Mouse (Mus musculus): ENCODE measurements around the gene 1700001F09Rik. TPM values are rescaled to one million over a fixed set of nuclear protein-coding genes. Genes with fewer than 3 reads are reported as not detected.
"Not testable (repeated sequence)": the region's sequence is repeated elsewhere in the genome, so short reads cannot be mapped to it uniquely, and the experiment has no call there.

Gene 1700001F09Rik
- polyA plus RNA-seq (2011; ENCODE audit: insufficient read depth, insufficient read length, low read depth, missing spikeins): not detected in 2 replicates

DNA sequence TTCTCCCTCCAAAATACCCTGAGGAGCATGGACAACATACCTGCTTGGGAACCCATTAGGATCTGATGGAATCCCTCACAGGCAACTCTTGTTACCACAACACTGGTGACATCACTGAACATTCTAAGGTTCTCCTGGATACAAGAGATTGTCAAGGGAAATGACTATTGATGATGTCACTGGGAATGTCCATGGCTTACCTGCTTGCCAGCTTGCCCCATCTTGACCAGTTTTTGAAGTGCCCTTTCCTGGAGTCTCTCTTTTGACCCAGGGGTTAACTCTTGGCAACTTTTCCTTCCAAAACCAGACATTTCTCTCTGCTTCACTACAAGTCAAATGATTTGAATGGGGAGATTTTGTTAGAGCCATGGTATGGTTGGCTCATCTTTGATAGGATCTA, at the start of gene 1700001F09Rik:
TSS of gene 1700001F09Rik (minus strand) at position 101 of the 400 bp plus-strand sequence.
- H3K4me3 ChIP-seq (ENCODE audit: low read depth, low read length); H3K27ac ChIP-seq (ENCODE audit: insufficient read depth, low read length); H3K36me3 ChIP-seq (ENCODE audit: control insufficient read depth, insufficient read depth, low read length, poor library complexity, severe bottlenecking); H3K9me3 ChIP-seq (replicated peaks; ENCODE audit: control insufficient read depth, insufficient read depth, low read length, poor library complexity, severe bottlenecking); H3K9ac ChIP-seq (ENCODE audit: low read depth, poor library complexity, severe bottlenecking); H3K4me1 ChIP-seq (ENCODE audit: control insufficient read depth, insufficient read depth, low read length); H3K27me3 ChIP-seq (ENCODE audit: control insufficient read depth, insufficient read depth, low read length, poor library complexity, severe bottlenecking): not testable (repeated sequence)

DNA sequence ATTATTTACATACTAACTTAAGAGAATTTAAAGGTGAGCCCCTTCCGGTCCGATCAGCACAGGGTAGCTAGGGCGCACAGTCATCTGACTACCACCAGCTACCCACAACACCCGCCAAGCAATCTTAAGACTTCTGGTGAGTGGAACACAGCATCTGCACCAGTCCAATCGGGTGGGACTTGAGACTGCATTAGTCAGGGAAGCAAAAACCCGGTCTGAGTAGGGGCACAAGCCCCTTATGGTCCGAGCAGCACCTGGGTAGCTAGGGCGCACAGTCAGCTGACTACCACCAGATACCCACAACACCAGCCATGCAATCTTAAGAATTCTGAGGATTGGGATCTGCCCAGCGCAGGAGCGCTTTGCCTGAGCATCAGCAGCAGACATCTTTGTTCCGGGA, 14.1 kb upstream of the 1700001F09Rik start:
- not testable (repeated sequence) for H3K27me3 ChIP-seq (ENCODE audit: control insufficient read depth, insufficient read depth, low read length, poor library complexity, severe bottlenecking); H3K4me1 ChIP-seq (ENCODE audit: control insufficient read depth, insufficient read depth, low read length); H3K9ac ChIP-seq (ENCODE audit: low read depth, poor library complexity, severe bottlenecking); H3K36me3 ChIP-seq (ENCODE audit: control insufficient read depth, insufficient read depth, low read length, poor library complexity, severe bottlenecking); H3K9me3 ChIP-seq (replicated peaks; ENCODE audit: control insufficient read depth, insufficient read depth, low read length, poor library complexity, severe bottlenecking); H3K27ac ChIP-seq (ENCODE audit: insufficient read depth, low read length)
- H3K4me3 ChIP-seq (ENCODE audit: low read depth, low read length): peak overlapping the region; percentile 27

DNA sequence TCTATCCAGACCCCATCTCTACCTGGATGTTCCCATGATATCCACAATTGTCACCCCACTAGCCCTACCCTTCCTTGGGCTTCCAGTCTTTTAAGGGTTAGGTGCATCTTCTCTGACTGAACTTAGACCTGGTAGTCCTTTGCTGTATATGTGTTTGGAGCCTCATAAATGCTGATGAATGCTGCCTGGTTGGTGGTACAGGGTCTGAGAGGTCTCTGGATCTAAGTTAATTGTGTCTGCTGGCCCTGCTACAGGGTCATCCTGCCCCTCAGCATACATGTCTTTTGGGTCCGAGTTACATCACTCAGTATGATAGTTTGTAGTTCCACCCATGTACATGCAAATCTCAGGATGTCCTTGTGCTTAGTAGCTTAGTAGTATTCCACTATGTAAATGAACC, 11.6 kb upstream of the 1700001F09Rik start:
- not testable (repeated sequence) for H3K27me3 ChIP-seq (ENCODE audit: control insufficient read depth, insufficient read depth, low read length, poor library complexity, severe bottlenecking); H3K9me3 ChIP-seq (replicated peaks; ENCODE audit: control insufficient read depth, insufficient read depth, low read length, poor library complexity, severe bottlenecking); H3K4me3 ChIP-seq (ENCODE audit: low read depth, low read length); H3K4me1 ChIP-seq (ENCODE audit: control insufficient read depth, insufficient read depth, low read length); H3K9ac ChIP-seq (ENCODE audit: low read depth, poor library complexity, severe bottlenecking); H3K36me3 ChIP-seq (ENCODE audit: control insufficient read depth, insufficient read depth, low read length, poor library complexity, severe bottlenecking); H3K27ac ChIP-seq (ENCODE audit: insufficient read depth, low read length)

DNA sequence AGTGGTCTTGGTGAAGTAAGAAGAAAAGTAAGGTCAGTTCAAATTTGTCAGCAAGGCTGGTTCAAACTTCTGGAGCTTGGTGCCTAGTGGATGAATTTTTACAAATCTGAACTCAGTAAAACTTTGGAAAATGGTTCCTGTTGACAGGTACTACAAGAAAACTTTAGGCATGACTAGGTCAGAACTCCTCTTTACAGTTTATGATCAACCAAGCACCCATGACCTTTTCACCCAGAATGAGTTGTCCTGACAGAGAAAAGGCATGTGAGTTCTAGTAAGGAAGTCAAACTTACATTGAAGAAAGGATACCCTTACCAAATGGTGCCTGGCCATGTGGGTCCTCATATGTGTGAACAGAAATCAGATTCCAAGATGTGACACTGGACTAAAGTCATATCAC, 9.9 kb upstream of the 1700001F09Rik start:
- H3K9ac ChIP-seq (ENCODE audit: low read depth, poor library complexity, severe bottlenecking); H3K4me1 ChIP-seq (ENCODE audit: control insufficient read depth, insufficient read depth, low read length); H3K4me3 ChIP-seq (ENCODE audit: low read depth, low read length); H3K36me3 ChIP-seq (ENCODE audit: control insufficient read depth, insufficient read depth, low read length, poor library complexity, severe bottlenecking); H3K27me3 ChIP-seq (ENCODE audit: control insufficient read depth, insufficient read depth, low read length, poor library complexity, severe bottlenecking); H3K9me3 ChIP-seq (replicated peaks; ENCODE audit: control insufficient read depth, insufficient read depth, low read length, poor library complexity, severe bottlenecking); H3K27ac ChIP-seq (ENCODE audit: insufficient read depth, low read length): not testable (repeated sequence)

DNA sequence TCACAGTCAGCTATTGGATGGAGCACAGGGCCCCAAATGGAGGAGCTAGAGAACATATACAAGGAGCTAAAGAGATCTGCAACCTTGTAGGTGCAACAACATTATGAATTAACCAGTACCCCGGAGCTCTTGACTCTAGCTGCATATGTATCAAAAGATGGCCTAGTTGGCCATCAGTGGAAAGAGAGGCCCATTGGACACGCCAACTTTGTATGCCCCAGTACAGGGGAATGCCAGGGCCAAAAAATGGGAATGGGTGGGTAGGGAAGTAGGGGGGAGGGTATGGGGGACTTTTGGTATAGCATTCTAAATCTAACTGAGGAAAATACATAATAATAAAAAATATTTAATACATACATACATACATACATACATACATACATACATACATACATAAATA, 5.3 kb upstream of the 1700001F09Rik start:
- H3K27me3 ChIP-seq (ENCODE audit: control insufficient read depth, insufficient read depth, low read length, poor library complexity, severe bottlenecking); H3K9ac ChIP-seq (ENCODE audit: low read depth, poor library complexity, severe bottlenecking); H3K9me3 ChIP-seq (replicated peaks; ENCODE audit: control insufficient read depth, insufficient read depth, low read length, poor library complexity, severe bottlenecking); H3K4me3 ChIP-seq (ENCODE audit: low read depth, low read length); H3K36me3 ChIP-seq (ENCODE audit: control insufficient read depth, insufficient read depth, low read length, poor library complexity, severe bottlenecking); H3K27ac ChIP-seq (ENCODE audit: insufficient read depth, low read length); H3K4me1 ChIP-seq (ENCODE audit: control insufficient read depth, insufficient read depth, low read length): not testable (repeated sequence)

DNA sequence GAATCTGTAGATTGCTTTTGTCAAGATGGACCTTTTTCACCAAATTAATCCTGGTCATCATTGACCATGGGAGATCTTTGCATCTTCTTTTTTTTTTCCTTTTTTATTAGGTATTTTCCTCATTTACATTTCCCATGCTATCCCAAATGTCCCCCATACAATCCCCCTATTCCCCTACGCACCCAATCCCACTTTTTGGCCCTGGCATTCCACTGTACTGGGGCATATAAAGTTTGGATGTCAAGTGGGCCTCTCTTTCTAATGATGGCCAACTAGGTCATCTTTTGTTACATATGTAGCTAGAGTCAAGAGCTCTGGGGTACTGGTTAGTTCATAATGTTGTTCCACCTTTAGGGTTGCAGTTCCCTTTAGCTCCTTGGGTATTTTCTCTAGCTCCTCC, 10.0 kb downstream of the 1700001F09Rik start:
- not testable (repeated sequence) for H3K4me3 ChIP-seq (ENCODE audit: low read depth, low read length); H3K27me3 ChIP-seq (ENCODE audit: control insufficient read depth, insufficient read depth, low read length, poor library complexity, severe bottlenecking); H3K9me3 ChIP-seq (replicated peaks; ENCODE audit: control insufficient read depth, insufficient read depth, low read length, poor library complexity, severe bottlenecking); H3K27ac ChIP-seq (ENCODE audit: insufficient read depth, low read length); H3K9ac ChIP-seq (ENCODE audit: low read depth, poor library complexity, severe bottlenecking); H3K36me3 ChIP-seq (ENCODE audit: control insufficient read depth, insufficient read depth, low read length, poor library complexity, severe bottlenecking); H3K4me1 ChIP-seq (ENCODE audit: control insufficient read depth, insufficient read depth, low read length)

DNA sequence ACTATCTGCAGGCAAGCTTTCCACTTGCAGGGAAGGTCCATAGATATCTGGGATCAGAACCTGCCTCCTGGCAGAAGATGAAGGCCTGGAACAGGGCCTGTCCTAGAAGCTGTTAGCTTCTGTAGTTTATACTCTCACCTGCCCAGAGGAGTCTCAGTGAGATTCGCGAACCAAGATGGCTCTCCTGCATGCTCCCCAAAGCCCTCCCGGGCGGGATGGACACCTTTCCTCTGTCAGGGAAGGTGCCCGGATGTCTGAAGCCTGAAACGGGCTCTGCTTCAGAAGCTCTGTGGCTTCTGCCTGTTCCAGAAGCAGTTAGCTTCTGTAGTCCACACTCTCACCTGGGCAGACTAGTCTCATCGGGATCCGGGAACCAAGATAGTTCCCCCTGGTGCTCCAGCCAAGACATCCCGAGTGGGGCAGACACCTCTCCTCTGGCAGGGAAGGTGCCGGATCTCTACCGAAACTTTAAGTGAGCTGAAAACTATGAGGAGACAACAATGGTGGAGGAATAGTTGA, 16.2 kb downstream of the 1700001F09Rik start:
- H3K9ac ChIP-seq (ENCODE audit: low read depth, poor library complexity, severe bottlenecking); H3K4me1 ChIP-seq (ENCODE audit: control insufficient read depth, insufficient read depth, low read length); H3K36me3 ChIP-seq (ENCODE audit: control insufficient read depth, insufficient read depth, low read length, poor library complexity, severe bottlenecking); H3K27ac ChIP-seq (ENCODE audit: insufficient read depth, low read length); H3K9me3 ChIP-seq (replicated peaks; ENCODE audit: control insufficient read depth, insufficient read depth, low read length, poor library complexity, severe bottlenecking); H3K27me3 ChIP-seq (ENCODE audit: control insufficient read depth, insufficient read depth, low read length, poor library complexity, severe bottlenecking); H3K4me3 ChIP-seq (ENCODE audit: low read depth, low read length): not testable (repeated sequence)

DNA sequence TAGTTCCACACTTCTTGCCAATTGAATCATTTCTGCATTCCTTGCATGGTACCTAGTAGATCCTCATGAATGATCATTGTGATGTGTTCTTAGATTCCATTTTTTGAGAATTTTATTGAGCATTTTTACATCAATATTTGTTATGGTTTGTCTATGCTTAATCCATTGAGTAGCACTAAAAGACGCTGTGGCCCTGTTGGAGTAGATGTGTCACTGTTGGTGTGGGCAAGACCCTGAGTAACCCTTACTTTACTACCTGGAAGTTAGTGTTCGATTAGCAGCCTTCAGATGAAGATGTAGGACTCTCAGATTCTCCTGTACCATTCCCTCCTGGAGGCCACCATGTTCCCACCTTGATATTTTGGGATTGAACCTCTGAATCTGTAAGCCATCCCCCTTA, 19.0 kb downstream of the 1700001F09Rik start:
- not testable (repeated sequence) for H3K4me1 ChIP-seq (ENCODE audit: control insufficient read depth, insufficient read depth, low read length); H3K27me3 ChIP-seq (ENCODE audit: control insufficient read depth, insufficient read depth, low read length, poor library complexity, severe bottlenecking); H3K9me3 ChIP-seq (replicated peaks; ENCODE audit: control insufficient read depth, insufficient read depth, low read length, poor library complexity, severe bottlenecking); H3K9ac ChIP-seq (ENCODE audit: low read depth, poor library complexity, severe bottlenecking); H3K36me3 ChIP-seq (ENCODE audit: control insufficient read depth, insufficient read depth, low read length, poor library complexity, severe bottlenecking); H3K4me3 ChIP-seq (ENCODE audit: low read depth, low read length); H3K27ac ChIP-seq (ENCODE audit: insufficient read depth, low read length)

DNA sequence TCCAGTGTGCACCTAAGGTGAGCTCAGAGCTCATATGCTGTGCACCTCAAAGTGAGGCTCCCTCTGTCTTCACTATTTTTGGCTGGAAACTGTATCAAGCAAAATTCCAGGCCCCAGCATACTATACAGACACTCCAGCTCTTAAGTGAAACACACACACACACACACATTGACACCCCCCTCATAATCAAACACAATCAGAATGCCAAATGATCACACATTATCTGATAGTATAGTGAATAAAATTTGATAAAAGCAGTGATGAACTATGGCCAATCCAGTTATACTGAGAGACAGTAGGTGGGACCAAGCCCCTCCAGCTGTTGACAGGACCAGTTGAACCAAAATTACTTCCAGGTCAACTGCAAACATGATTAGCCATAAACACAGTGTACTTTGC, 28.1 kb downstream of the 1700001F09Rik start:
- not testable (repeated sequence) for H3K9ac ChIP-seq (ENCODE audit: low read depth, poor library complexity, severe bottlenecking); H3K4me1 ChIP-seq (ENCODE audit: control insufficient read depth, insufficient read depth, low read length); H3K4me3 ChIP-seq (ENCODE audit: low read depth, low read length); H3K9me3 ChIP-seq (replicated peaks; ENCODE audit: control insufficient read depth, insufficient read depth, low read length, poor library complexity, severe bottlenecking); H3K27me3 ChIP-seq (ENCODE audit: control insufficient read depth, insufficient read depth, low read length, poor library complexity, severe bottlenecking); H3K36me3 ChIP-seq (ENCODE audit: control insufficient read depth, insufficient read depth, low read length, poor library complexity, severe bottlenecking); H3K27ac ChIP-seq (ENCODE audit: insufficient read depth, low read length)

DNA sequence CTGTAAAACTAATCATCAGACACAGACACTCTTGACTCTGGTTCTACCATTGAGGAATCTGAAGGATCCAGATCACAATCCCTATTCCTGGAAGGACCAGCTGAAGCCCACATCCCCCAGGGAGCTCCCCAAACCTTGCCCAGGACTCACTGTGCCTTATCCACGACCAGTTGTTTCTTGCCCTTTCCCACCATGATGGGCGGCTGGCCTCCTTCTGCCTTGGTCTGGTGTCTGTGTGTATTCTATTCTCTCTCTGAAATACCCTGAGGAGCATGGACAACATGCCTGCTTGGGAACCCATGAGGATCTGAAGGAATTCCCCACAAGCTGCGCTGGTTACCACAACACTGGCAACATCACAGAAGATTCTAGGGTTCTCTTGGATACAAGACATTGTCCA, 54.1 kb downstream of the 1700001F09Rik start, which contains the start of gene Gm8127:
TSS of gene Gm8127 (minus strand) at position 330 of the 400 bp plus-strand sequence.
- H3K4me3 ChIP-seq (ENCODE audit: low read depth, low read length); H3K36me3 ChIP-seq (ENCODE audit: control insufficient read depth, insufficient read depth, low read length, poor library complexity, severe bottlenecking); H3K27me3 ChIP-seq (ENCODE audit: control insufficient read depth, insufficient read depth, low read length, poor library complexity, severe bottlenecking); H3K4me1 ChIP-seq (ENCODE audit: control insufficient read depth, insufficient read depth, low read length); H3K9me3 ChIP-seq (replicated peaks; ENCODE audit: control insufficient read depth, insufficient read depth, low read length, poor library complexity, severe bottlenecking); H3K9ac ChIP-seq (ENCODE audit: low read depth, poor library complexity, severe bottlenecking); H3K27ac ChIP-seq (ENCODE audit: insufficient read depth, low read length): not testable (repeated sequence)

All from ES-Bruce4 (cell line).